Mouse (Mus musculus): ENCODE measurements around the gene Mitf.
A peak's percentile ranks its signal among the peaks of the same experiment; 100 is the strongest.

DNA sequence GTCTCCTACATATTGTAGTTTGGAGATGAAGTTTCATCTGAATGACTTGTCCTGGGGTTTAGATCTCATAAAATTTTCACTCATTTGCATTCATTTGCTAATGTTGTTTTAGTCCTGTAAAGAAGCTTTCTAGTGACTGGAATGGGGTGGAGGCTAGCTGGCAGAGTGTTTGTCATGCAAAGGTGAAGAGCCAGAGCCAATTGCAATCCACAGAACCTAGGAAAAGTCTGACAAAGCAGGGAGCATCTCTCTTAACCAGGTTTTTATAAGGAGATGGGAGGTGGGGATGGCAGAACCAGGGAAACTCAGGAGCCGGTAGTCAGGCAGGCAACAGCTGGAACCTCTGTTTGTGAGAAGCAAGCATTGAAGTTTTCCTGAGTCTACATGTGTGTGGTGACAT, 144.9 kb downstream of the Mitf start:
- TF ChIP-seq CTCF (conservative IDR thresholded peaks at IDR 0.05; ENCODE audit: low read length) (no peak), POU5F1 (IDR thresholded peaks at IDR 0.05; ENCODE audit: borderline replicate concordance, low read length) (peak; percentile 77; the same call in 1 of the 2 replicates), NANOG (IDR thresholded peaks at IDR 0.05; ENCODE audit: borderline replicate concordance, low read length) (no peak)

All from E14TG2a.4 (cell line).